Mouse (Mus musculus): ENCODE results near the gene Ldb2. TPM values are rescaled to one million over a fixed set of nuclear protein-coding genes. Genes with fewer than 3 reads are reported as not detected.

Ldb2 gene
- polyA plus RNA-seq, 1 experiment, result not detected

GRCm38 (mm10) chr5:44798493-44798892 is 987 bp downstream of the Ldb2 start:
- H3ac ChIP-seq (ENCODE audit: control insufficient read depth, insufficient read length, low read depth), result no peak overlapping the region
- TF ChIP-seq USF1 (IDR thresholded peaks at IDR 0.05; ENCODE audit: low read depth) (no peak), MAX (IDR thresholded peaks at IDR 0.05) (no peak), CEBPB (IDR thresholded peaks at IDR 0.05; ENCODE audit: low read depth) (no peak), FOSL1 (IDR thresholded peaks at IDR 0.05; ENCODE audit: insufficient read depth, low read length, poor library complexity, severe bottlenecking) (no peak), MYOD1 (IDR thresholded peaks at IDR 0.05; ENCODE audit: control insufficient read depth, insufficient read length, low read depth) (no peak), CTCF (IDR thresholded peaks at IDR 0.05; ENCODE audit: control insufficient read depth, insufficient read depth, insufficient read length) (no peak), MYOG (IDR thresholded peaks at IDR 0.05; ENCODE audit: control insufficient read depth, extremely low read depth, insufficient read length) (no peak)
- H3K79me2 ChIP-seq (ENCODE audit: control insufficient read depth, insufficient read depth), result no peaks in the 10 kb centered on the region
- H3K4me3 ChIP-seq (ENCODE audit: insufficient read depth, poor library complexity, severe bottlenecking), result no peak overlapping the region
- no peaks in the 10 kb centered on the region for H3K36me3 ChIP-seq (ENCODE audit: control insufficient read depth, insufficient read depth)
- no peaks in the 10 kb centered on the region for H3K79me3 ChIP-seq (ENCODE audit: low read depth)
- no peaks in the 10 kb centered on the region for H3K27me3 ChIP-seq (ENCODE audit: control insufficient read depth, insufficient read depth, insufficient read length)

DNA sequence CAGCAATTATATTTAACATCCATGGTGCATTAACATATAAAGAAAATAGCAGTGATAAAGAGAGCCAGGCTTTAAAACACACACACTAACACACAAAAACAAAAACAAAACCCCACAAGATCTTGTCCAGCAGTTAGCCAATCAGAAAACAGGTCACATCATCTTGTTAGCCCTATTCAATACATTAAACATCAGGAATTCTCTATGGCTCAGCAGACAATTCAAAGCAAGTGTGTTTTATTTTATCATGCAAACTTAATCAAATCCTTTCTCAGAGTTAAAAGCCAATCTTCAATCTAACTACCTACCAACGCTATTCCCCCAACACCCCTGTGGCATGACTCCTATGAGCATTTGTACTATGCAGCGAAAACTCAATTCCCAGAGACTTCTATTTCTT is 1.4 kb downstream of the Ldb2 start:
- Histone ChIP-seq H3K79me3 (ENCODE audit: low read depth) (no peaks in the 10 kb centered on the region), H3K4me3 (ENCODE audit: insufficient read depth, poor library complexity, severe bottlenecking) (no peak overlapping the region), H3K27me3 (ENCODE audit: control insufficient read depth, insufficient read depth, insufficient read length) (no peaks in the 10 kb centered on the region), H3K79me2 (ENCODE audit: control insufficient read depth, insufficient read depth) (no peaks in the 10 kb centered on the region), H3ac (ENCODE audit: control insufficient read depth, insufficient read length, low read depth) (no peak overlapping the region), H3K36me3 (ENCODE audit: control insufficient read depth, insufficient read depth) (no peaks in the 10 kb centered on the region)
- TF ChIP-seq FOSL1 (IDR thresholded peaks at IDR 0.05; ENCODE audit: insufficient read depth, low read length, poor library complexity, severe bottlenecking) (no peak), CTCF (IDR thresholded peaks at IDR 0.05; ENCODE audit: control insufficient read depth, insufficient read depth, insufficient read length) (no peak), MAX (IDR thresholded peaks at IDR 0.05) (no peak), USF1 (IDR thresholded peaks at IDR 0.05; ENCODE audit: low read depth) (no peak), MYOG (IDR thresholded peaks at IDR 0.05; ENCODE audit: control insufficient read depth, extremely low read depth, insufficient read length) (no peak), MYOD1 (IDR thresholded peaks at IDR 0.05; ENCODE audit: control insufficient read depth, insufficient read length, low read depth) (no peak), CEBPB (IDR thresholded peaks at IDR 0.05; ENCODE audit: low read depth) (no peak)

- Histone ChIP-seq H3K4me3 (ENCODE audit: insufficient read depth, poor library complexity, severe bottlenecking) (no peak overlapping the region), H3K36me3 (ENCODE audit: control insufficient read depth, insufficient read depth) (no peaks in the 10 kb centered on the region), H3K27me3 (ENCODE audit: control insufficient read depth, insufficient read depth, insufficient read length) (no peaks in the 10 kb centered on the region), H3K79me3 (ENCODE audit: low read depth) (no peaks in the 10 kb centered on the region), H3K79me2 (ENCODE audit: control insufficient read depth, insufficient read depth) (no peaks in the 10 kb centered on the region), H3ac (ENCODE audit: control insufficient read depth, insufficient read length, low read depth) (no peak overlapping the region)
- TF ChIP-seq MYOD1 (IDR thresholded peaks at IDR 0.05; ENCODE audit: control insufficient read depth, insufficient read length, low read depth) (no peak), MYOG (IDR thresholded peaks at IDR 0.05; ENCODE audit: control insufficient read depth, extremely low read depth, insufficient read length) (no peak), CTCF (IDR thresholded peaks at IDR 0.05; ENCODE audit: control insufficient read depth, insufficient read depth, insufficient read length) (no peak), CEBPB (IDR thresholded peaks at IDR 0.05; ENCODE audit: low read depth) (no peak), USF1 (IDR thresholded peaks at IDR 0.05; ENCODE audit: low read depth) (no peak), MAX (IDR thresholded peaks at IDR 0.05) (no peak), FOSL1 (IDR thresholded peaks at IDR 0.05; ENCODE audit: insufficient read depth, low read length, poor library complexity, severe bottlenecking) (no peak)
Observed at GRCm38 (mm10) chr5:44784591-44784990, 14.9 kb downstream of the Ldb2 start.

- Histone ChIP-seq H3K36me3 (ENCODE audit: control insufficient read depth, insufficient read depth) (no peaks in the 10 kb centered on the region), H3K4me3 (ENCODE audit: insufficient read depth, poor library complexity, severe bottlenecking) (no peak overlapping the region), H3K79me2 (ENCODE audit: control insufficient read depth, insufficient read depth) (no peaks in the 10 kb centered on the region), H3K79me3 (ENCODE audit: low read depth) (no peaks in the 10 kb centered on the region), H3K27me3 (ENCODE audit: control insufficient read depth, insufficient read depth, insufficient read length) (no peaks in the 10 kb centered on the region), H3ac (ENCODE audit: control insufficient read depth, insufficient read length, low read depth) (no peak overlapping the region)
- TF ChIP-seq FOSL1 (IDR thresholded peaks at IDR 0.05; ENCODE audit: insufficient read depth, low read length, poor library complexity, severe bottlenecking), result no peak
- TF ChIP-seq MYOD1 (IDR thresholded peaks at IDR 0.05; ENCODE audit: control insufficient read depth, insufficient read length, low read depth), result no peak
- TF ChIP-seq CTCF (IDR thresholded peaks at IDR 0.05; ENCODE audit: control insufficient read depth, insufficient read depth, insufficient read length), result no peak
- no peak for TF ChIP-seq USF1 (IDR thresholded peaks at IDR 0.05; ENCODE audit: low read depth)
- no peak for TF ChIP-seq MAX (IDR thresholded peaks at IDR 0.05)
- no peak for TF ChIP-seq MYOG (IDR thresholded peaks at IDR 0.05; ENCODE audit: control insufficient read depth, extremely low read depth, insufficient read length)
Observed at GRCm38 (mm10) chr5:44779340-44779739, 20.1 kb downstream of the Ldb2 start.

- Histone ChIP-seq H3K79me3 (ENCODE audit: low read depth) (no peaks in the 10 kb centered on the region), H3K36me3 (ENCODE audit: control insufficient read depth, insufficient read depth) (no peaks in the 10 kb centered on the region), H3K79me2 (ENCODE audit: control insufficient read depth, insufficient read depth) (no peaks in the 10 kb centered on the region), H3K27me3 (ENCODE audit: control insufficient read depth, insufficient read depth, insufficient read length) (no peaks in the 10 kb centered on the region), H3K4me3 (ENCODE audit: insufficient read depth, poor library complexity, severe bottlenecking) (no peak overlapping the region), H3ac (ENCODE audit: control insufficient read depth, insufficient read length, low read depth) (no peak overlapping the region)
- no peak for TF ChIP-seq CEBPB (IDR thresholded peaks at IDR 0.05; ENCODE audit: low read depth)
- no peak for TF ChIP-seq USF1 (IDR thresholded peaks at IDR 0.05; ENCODE audit: low read depth)
- no peak for TF ChIP-seq CTCF (IDR thresholded peaks at IDR 0.05; ENCODE audit: control insufficient read depth, insufficient read depth, insufficient read length)
- no peak for TF ChIP-seq FOSL1 (IDR thresholded peaks at IDR 0.05; ENCODE audit: insufficient read depth, low read length, poor library complexity, severe bottlenecking)
- TF ChIP-seq MYOG (IDR thresholded peaks at IDR 0.05; ENCODE audit: control insufficient read depth, extremely low read depth, insufficient read length), result no peak
- TF ChIP-seq MAX (IDR thresholded peaks at IDR 0.05), result no peak
- TF ChIP-seq MYOD1 (IDR thresholded peaks at IDR 0.05; ENCODE audit: control insufficient read depth, insufficient read length, low read depth), result no peak
Observed at GRCm38 (mm10) chr5:44768472-44768871, 31.0 kb downstream of the Ldb2 start.

DNA sequence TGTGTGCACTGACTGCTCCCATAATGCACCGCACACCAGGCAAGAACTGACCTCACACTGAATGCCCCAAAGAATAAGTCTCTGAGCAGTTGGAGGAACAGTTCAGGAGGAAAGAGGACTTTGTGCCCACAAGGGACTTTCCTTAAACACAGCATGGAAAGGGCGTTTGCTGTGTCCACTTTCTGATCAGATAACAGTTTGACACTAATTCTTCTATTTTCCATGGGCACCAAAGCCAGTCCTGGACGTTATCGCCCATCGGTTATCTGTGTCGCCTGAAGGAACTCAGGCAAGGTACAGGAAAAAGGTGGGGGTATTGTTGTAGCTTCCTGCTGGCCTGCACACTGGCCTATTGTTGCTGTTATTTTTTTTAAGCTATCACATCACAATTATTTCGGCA is 34.6 kb downstream of the Ldb2 start:
- H3K4me3 ChIP-seq (ENCODE audit: insufficient read depth, poor library complexity, severe bottlenecking), result no peak overlapping the region
- no peak overlapping the region for H3ac ChIP-seq (ENCODE audit: control insufficient read depth, insufficient read length, low read depth)
- no peaks in the 10 kb centered on the region for H3K36me3 ChIP-seq (ENCODE audit: control insufficient read depth, insufficient read depth)
- H3K27me3 ChIP-seq (ENCODE audit: control insufficient read depth, insufficient read depth, insufficient read length), result no peaks in the 10 kb centered on the region
- no peaks in the 10 kb centered on the region for H3K79me3 ChIP-seq (ENCODE audit: low read depth)
- H3K79me2 ChIP-seq (ENCODE audit: control insufficient read depth, insufficient read depth), result no peaks in the 10 kb centered on the region
- TF ChIP-seq MYOG (IDR thresholded peaks at IDR 0.05; ENCODE audit: control insufficient read depth, extremely low read depth, insufficient read length) (no peak), CTCF (IDR thresholded peaks at IDR 0.05; ENCODE audit: control insufficient read depth, insufficient read depth, insufficient read length) (no peak), MYOD1 (IDR thresholded peaks at IDR 0.05; ENCODE audit: control insufficient read depth, insufficient read length, low read depth) (no peak)
